Mouse (Mus musculus): ENCODE measurements around the gene Fam71e2.

DNA sequence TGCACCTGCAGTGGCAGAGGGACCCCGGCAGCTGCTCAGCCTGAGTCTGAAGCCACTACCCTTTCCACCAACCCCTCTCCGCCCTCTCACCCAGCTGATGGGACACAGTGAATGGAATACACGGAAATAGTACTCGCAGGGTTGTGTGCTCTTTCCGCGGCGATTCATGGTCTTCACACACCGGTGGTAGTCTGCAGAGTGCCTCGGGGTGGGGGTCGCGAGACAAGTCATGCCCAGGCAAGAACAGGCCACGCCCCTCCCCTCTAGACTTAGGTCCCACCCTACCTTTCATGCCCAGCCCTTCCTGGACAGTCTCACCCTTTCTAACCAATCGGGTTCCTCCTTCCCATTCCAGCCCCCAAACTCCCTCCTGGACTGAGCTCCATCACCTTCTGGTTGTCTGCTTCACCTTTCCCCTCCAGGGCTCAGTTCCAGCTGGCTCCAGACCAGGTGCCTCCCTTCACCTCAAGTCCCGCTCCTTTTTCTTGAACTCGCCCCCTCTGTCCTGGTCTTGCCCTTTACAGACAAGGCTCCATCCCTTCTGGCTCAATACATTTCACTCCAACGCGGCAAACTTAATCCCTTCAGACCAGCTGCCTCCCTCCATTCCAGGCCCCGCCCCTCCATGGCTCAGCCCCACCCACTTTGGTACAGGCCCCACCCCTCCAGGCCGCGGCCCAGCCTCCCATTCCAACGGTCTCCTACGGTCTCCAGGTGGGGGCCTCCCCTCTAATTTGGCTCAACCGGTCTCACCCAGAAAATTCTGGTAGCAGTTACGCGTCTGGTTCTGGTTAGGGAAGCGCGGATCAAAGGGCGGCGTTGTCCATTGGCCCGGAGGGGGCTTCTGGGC lies 18.9 kb downstream of the Fam71e2 start:
- TF ChIP-seq HCFC1 (IDR thresholded peaks at IDR 0.05; ENCODE audit: borderline replicate concordance, insufficient read depth, low read length) (no peak), ZC3H11A (IDR thresholded peaks at IDR 0.05; ENCODE audit: borderline replicate concordance, low read depth, low read length) (no peak), MAFK (IDR thresholded peaks at IDR 0.05; ENCODE audit: insufficient read depth, low read depth, low read length) (no peak)

All from ES-E14 (cell line).